Mouse (Mus musculus): ENCODE results near the gene Spef1.

Spef1 gene

GRCm38 (mm10) chr2:131124166-131124565 lies 62.9 kb downstream of the Spef1 start:
- 67% methylated on average over 3 of the region's 3 CpGs for WGBS

Data from cerebral cortex, adult 2 months (tissue).